Mouse (Mus musculus): ENCODE measurements around the gene Fbxl20. TPM values are rescaled to one million over a fixed set of nuclear protein-coding genes. Genes with fewer than 3 reads are reported as not detected.

Gene Fbxl20
- polyA plus RNA-seq, 1 experiment from 2014 or later = 17.6 TPM

GRCm38 (mm10) chr11:98086141-98086540, 64.1 kb downstream of the Fbxl20 start:
- H3K27me3 ChIP-seq = no peaks in the 10 kb centered on the region
- no peaks in the 10 kb centered on the region for H3K9me3 ChIP-seq
- 92% methylated on average over 9 of the region's 9 CpGs for WGBS
- ATAC-seq (ENCODE audit: borderline replicate concordance, extremely low read depth, low FRiP score, low TSS enrichment) = no peak
- peaks cover 23% of the 10 kb centered on the region for H3K36me3 ChIP-seq
- no peak overlapping the region for H3K9ac ChIP-seq
- H3K4me3 ChIP-seq = no peak overlapping the region
- H3K4me1 ChIP-seq = no peaks in the 10 kb centered on the region
- no peak overlapping the region for H3K4me2 ChIP-seq
- no peak overlapping the region for H3K27ac ChIP-seq

- no peak for ATAC-seq (ENCODE audit: borderline replicate concordance, extremely low read depth, low FRiP score, low TSS enrichment)
- H3K9me3 ChIP-seq = no peaks in the 10 kb centered on the region
- no peaks in the 10 kb centered on the region for H3K27me3 ChIP-seq
- H3K4me1 ChIP-seq = no peaks in the 10 kb centered on the region
- WGBS = 82% methylated on average over 7 of the region's 7 CpGs
- H3K4me2 ChIP-seq = no peak overlapping the region
- H3K9ac ChIP-seq = no peak overlapping the region
- H3K36me3 ChIP-seq = no peaks in the 10 kb centered on the region
- no peak overlapping the region for H3K27ac ChIP-seq
- no peak overlapping the region for H3K4me3 ChIP-seq
Measured at GRCm38 (mm10) chr11:98082745-98083144, 67.5 kb downstream of the Fbxl20 start.

GRCm38 (mm10) chr11:98080450-98080849, 69.8 kb downstream of the Fbxl20 start:
- Histone ChIP-seq H3K4me3 (no peak overlapping the region), H3K4me1 (no peaks in the 10 kb centered on the region), H3K9ac (no peak overlapping the region), H3K9me3 (no peaks in the 10 kb centered on the region), H3K4me2 (no peak overlapping the region), H3K27me3 (no peaks in the 10 kb centered on the region), H3K36me3 (no peaks in the 10 kb centered on the region), H3K27ac (no peak overlapping the region)
- 80% methylated on average over 6 of the region's 6 CpGs for WGBS
- no peak for ATAC-seq (ENCODE audit: borderline replicate concordance, extremely low read depth, low FRiP score, low TSS enrichment)

DNA sequence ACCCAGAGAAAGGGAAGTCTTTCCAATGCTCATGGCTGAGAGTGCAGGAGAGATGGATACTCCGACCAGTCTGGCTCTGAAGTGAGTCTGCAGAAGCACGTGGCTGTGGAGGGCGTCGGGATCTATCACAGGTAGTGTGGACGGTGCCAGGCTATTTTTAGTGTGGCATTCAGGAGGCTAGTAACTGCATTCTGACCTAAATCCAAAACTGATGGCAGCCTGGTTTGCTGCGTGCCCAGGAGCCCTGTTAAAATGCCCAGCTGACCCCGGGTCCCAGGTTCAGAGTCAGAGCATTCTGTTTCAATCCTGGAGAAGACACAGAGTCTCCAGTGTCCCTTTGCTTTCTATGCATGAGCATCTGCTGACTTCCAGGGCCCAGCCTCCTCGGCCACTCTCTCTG, 73.1 kb downstream of the Fbxl20 start:
- H3K4me1 ChIP-seq = no peaks in the 10 kb centered on the region
- H3K9ac ChIP-seq = no peak overlapping the region
- no peaks in the 10 kb centered on the region for H3K27me3 ChIP-seq
- WGBS = 81% methylated on average over 8 of the region's 8 CpGs
- no peak overlapping the region for H3K4me3 ChIP-seq
- ATAC-seq (ENCODE audit: borderline replicate concordance, extremely low read depth, low FRiP score, low TSS enrichment) = no peak
- no peak overlapping the region for H3K27ac ChIP-seq
- H3K4me2 ChIP-seq = no peak overlapping the region
- H3K36me3 ChIP-seq = no peaks in the 10 kb centered on the region
- no peaks in the 10 kb centered on the region for H3K9me3 ChIP-seq

- ATAC-seq (ENCODE audit: borderline replicate concordance, extremely low read depth, low FRiP score, low TSS enrichment) = no peak
- H3K4me1 ChIP-seq = no peaks in the 10 kb centered on the region
- no peak overlapping the region for H3K27ac ChIP-seq
- no peaks in the 10 kb centered on the region for H3K36me3 ChIP-seq
- H3K27me3 ChIP-seq = no peaks in the 10 kb centered on the region
- no peak overlapping the region for H3K4me2 ChIP-seq
- WGBS = 21% methylated on average over 13 of the region's 13 CpGs
- H3K4me3 ChIP-seq = no peak overlapping the region
- no peaks in the 10 kb centered on the region for H3K9me3 ChIP-seq
- H3K9ac ChIP-seq = no peak overlapping the region
Measured at GRCm38 (mm10) chr11:98075195-98075808, 74.9 kb downstream of the Fbxl20 start.

DNA sequence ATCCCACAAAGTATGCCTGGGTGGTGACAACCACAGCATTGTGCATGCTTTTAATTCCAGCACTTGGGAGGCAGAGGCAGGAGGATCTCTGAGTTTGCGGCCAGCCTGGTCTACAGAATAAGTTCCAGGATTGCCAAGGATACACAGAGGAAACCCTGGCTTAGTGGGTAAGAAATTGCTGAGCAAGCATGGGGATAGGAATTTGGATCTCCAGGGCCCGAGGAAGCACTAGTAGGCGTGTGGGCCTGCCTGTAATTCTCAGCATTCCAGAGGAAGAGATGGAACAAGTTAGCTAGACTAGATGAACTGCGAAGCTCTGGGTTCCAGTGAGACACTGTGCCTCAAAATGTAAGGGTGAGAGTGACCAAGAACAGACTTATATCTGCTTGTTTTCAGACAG, 76.8 kb downstream of the Fbxl20 start:
- no peaks in the 10 kb centered on the region for H3K27me3 ChIP-seq
- no peaks in the 10 kb centered on the region for H3K4me1 ChIP-seq
- no peak overlapping the region for H3K9ac ChIP-seq
- ATAC-seq (ENCODE audit: borderline replicate concordance, extremely low read depth, low FRiP score, low TSS enrichment) = no peak
- H3K27ac ChIP-seq = no peak overlapping the region
- WGBS = 82% methylated on average over 4 of the region's 4 CpGs
- no peaks in the 10 kb centered on the region for H3K36me3 ChIP-seq
- no peak overlapping the region for H3K4me3 ChIP-seq
- H3K4me2 ChIP-seq = no peak overlapping the region
- H3K9me3 ChIP-seq = no peaks in the 10 kb centered on the region

DNA sequence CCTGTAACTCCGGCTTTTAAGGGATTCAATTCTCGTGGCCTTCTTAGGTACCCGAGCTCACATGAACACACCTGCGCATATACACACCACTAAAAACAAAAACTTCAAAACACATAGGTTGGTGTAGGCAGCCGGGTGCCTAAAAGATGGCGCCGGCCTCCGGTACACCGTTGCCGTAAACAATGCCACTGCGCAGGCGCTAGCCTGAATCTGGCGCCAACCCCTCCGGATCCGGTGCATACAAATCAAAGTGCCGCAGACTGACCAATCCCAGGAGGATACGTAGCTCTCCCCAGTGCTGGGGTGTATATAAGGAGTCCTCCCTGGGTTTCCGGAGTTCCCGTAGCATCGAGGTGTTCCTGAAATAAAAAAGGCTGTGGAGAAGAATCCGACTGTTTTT, 82.9 kb downstream of the Fbxl20 start:
- 92% methylated on average over 21 of the region's 21 CpGs for WGBS
- Histone ChIP-seq H3K9me3 (no peaks in the 10 kb centered on the region), H3K4me2 (no peak overlapping the region), H3K27ac (no peak overlapping the region), H3K4me3 (no peak overlapping the region), H3K4me1 (no peaks in the 10 kb centered on the region), H3K9ac (no peak overlapping the region), H3K36me3 (no peaks in the 10 kb centered on the region), H3K27me3 (no peaks in the 10 kb centered on the region)
- no peak for ATAC-seq (ENCODE audit: borderline replicate concordance, extremely low read depth, low FRiP score, low TSS enrichment)

DNA sequence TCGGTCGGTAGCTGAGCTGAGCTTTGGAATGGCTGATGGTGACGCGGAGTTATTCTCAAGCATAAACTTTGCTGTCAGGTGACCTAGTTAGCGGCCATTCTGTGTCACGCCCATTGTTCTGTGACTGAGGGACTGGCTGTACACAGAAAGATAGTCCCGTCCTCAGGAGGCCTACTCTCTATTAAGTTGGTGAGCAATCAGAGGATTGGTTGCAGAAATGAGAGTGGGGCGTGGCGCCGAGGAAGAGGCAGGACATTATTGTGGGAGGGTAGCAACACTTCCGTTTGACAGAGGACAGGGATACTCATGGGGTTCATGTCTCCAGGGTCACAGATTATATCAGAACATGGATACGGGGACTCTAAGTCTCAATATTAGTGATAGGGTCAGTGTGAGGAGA, 84.0 kb downstream of the Fbxl20 start:
- no peaks in the 10 kb centered on the region for H3K36me3 ChIP-seq
- ATAC-seq (ENCODE audit: borderline replicate concordance, extremely low read depth, low FRiP score, low TSS enrichment) = no peak
- no peak overlapping the region for H3K27ac ChIP-seq
- no peak overlapping the region for H3K4me3 ChIP-seq
- H3K9ac ChIP-seq = no peak overlapping the region
- no peaks in the 10 kb centered on the region for H3K27me3 ChIP-seq
- 90% methylated on average over 12 of the region's 12 CpGs for WGBS
- no peak overlapping the region for H3K4me2 ChIP-seq
- H3K4me1 ChIP-seq = no peaks in the 10 kb centered on the region
- no peaks in the 10 kb centered on the region for H3K9me3 ChIP-seq

DNA sequence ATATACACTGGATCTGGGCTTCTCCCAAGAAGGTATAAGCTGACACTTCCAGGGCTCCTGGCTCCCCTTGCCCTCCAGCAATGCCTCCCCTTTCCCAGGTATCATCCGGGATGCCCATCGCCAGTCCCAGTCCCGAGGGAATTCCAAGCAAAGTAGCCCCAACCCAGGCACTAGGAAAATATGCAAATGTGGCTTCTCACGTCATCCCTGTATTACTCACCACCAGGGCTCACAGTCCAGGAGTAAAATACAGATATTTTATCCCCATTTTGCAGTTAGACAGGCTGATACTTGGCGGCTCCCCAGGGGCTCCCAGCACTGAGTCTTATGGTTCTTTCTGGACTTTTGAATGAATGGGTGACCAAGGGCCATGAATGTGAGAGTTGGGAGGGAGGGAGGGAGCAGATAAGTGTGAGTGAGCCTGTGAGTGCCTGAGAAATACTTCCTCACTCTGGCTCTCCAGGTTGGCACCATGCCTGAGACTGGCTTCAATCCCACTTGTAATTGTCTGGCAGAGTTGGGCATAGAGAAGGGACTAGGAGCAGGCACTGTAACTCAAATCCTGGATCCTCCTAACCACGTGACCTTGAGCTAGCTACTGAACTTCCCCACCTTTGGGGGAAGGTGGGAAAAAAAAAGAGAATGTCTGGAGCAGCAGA, 88.2 kb downstream of the Fbxl20 start:
- Histone ChIP-seq H3K27me3 (peaks cover 5% of the 10 kb centered on the region; the same call in 1 of the 2 replicates), H3K4me1 (no peaks in the 10 kb centered on the region), H3K36me3 (no peaks in the 10 kb centered on the region), H3K9me3 (no peaks in the 10 kb centered on the region), H3K4me2 (no peak overlapping the region), H3K27ac (no peak overlapping the region), H3K9ac (no peak overlapping the region), H3K4me3 (no peak overlapping the region)
- WGBS = 46% methylated on average over 6 of the region's 6 CpGs
- no peak for ATAC-seq (ENCODE audit: borderline replicate concordance, extremely low read depth, low FRiP score, low TSS enrichment)

GRCm38 (mm10) chr11:98061441-98061840, 88.8 kb downstream of the Fbxl20 start:
- H3K4me3 ChIP-seq = no peak overlapping the region
- no peak overlapping the region for H3K9ac ChIP-seq
- H3K9me3 ChIP-seq = no peaks in the 10 kb centered on the region
- no peak overlapping the region for H3K4me2 ChIP-seq
- H3K4me1 ChIP-seq = no peaks in the 10 kb centered on the region
- no peaks in the 10 kb centered on the region for H3K36me3 ChIP-seq
- WGBS = 64% methylated on average over 3 of the region's 3 CpGs
- no peak for ATAC-seq (ENCODE audit: borderline replicate concordance, extremely low read depth, low FRiP score, low TSS enrichment)
- H3K27me3 ChIP-seq = peaks cover 7% of the 10 kb centered on the region; the same call in 1 of the 2 replicates
- H3K27ac ChIP-seq = no peak overlapping the region

DNA sequence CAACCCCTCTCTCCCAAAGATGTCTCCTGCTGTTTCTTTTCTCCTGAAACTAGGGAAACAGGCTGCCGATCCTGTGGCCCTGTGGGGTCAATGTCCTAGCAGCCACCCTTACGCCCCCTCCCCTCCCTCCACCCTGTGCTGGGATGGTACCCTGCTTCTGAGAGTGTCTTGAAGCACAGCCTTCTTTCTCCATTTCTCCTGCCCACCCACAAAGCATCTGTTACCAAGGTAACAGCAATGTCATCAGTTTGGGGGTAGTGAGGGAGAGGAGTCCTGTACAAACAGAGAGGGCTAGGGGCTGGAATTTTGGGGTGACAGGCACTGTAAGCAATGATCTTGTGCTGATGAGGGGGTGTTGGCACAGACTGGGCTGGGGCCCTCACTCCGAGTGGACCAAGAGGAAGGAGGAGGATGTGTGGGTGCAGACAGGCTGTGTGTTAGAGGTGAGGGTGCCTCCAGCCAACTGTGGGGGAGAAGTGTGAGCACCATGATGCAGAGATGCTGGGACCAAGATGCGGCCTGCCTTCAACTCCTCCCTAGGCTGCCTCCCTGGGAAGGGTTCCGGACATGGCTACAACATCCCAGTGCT, 90.0 kb downstream of the Fbxl20 start:
- no peak overlapping the region for H3K4me2 ChIP-seq
- no peaks in the 10 kb centered on the region for H3K4me1 ChIP-seq
- H3K9me3 ChIP-seq = no peaks in the 10 kb centered on the region
- ATAC-seq (ENCODE audit: borderline replicate concordance, extremely low read depth, low FRiP score, low TSS enrichment) = no peak
- 57% methylated on average over 5 of the region's 5 CpGs for WGBS
- no peak overlapping the region for H3K27ac ChIP-seq
- no peak overlapping the region for H3K4me3 ChIP-seq
- no peaks in the 10 kb centered on the region for H3K36me3 ChIP-seq
- H3K9ac ChIP-seq = no peak overlapping the region
- H3K27me3 ChIP-seq = peaks cover 15% of the 10 kb centered on the region; the same call in 1 of the 2 replicates

GRCm38 (mm10) chr11:98059662-98060061, 90.5 kb downstream of the Fbxl20 start:
- Histone ChIP-seq H3K36me3 (no peaks in the 10 kb centered on the region), H3K27ac (no peak overlapping the region), H3K27me3 (peaks cover 20% of the 10 kb centered on the region; the same call in 1 of the 2 replicates), H3K4me1 (no peaks in the 10 kb centered on the region), H3K9me3 (no peaks in the 10 kb centered on the region), H3K4me2 (no peak overlapping the region), H3K4me3 (no peak overlapping the region), H3K9ac (no peak overlapping the region)
- ATAC-seq (ENCODE audit: borderline replicate concordance, extremely low read depth, low FRiP score, low TSS enrichment) = no peak
- 56% methylated on average over 7 of the region's 7 CpGs for WGBS

All from lung, embryonic 15.5 days (tissue).